Mouse (Mus musculus): ENCODE results near the gene Lrrc23.

The Lrrc23 gene

DNA sequence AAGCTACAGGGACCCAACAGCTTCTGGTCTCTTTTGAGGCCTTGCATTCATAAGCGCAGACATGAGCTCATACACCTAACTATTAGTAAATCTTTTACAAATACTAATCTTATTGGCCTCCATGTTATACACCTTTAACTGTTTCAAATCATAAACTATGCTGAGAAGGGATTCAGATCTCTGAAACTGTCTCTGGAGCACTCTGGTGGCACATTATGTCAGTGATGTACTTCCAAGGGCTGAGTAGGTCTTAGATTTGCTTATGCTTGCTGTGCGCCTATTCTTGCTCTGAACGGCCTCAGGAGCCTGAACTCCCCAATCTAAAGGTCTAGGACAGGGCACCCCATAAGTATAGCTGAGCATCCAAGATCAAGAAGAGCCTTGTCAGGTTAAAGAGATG lies 37.7 kb downstream of the Lrrc23 start:
- DNase-seq (ENCODE audit: low read depth, low spot score), result no peak

DNA sequence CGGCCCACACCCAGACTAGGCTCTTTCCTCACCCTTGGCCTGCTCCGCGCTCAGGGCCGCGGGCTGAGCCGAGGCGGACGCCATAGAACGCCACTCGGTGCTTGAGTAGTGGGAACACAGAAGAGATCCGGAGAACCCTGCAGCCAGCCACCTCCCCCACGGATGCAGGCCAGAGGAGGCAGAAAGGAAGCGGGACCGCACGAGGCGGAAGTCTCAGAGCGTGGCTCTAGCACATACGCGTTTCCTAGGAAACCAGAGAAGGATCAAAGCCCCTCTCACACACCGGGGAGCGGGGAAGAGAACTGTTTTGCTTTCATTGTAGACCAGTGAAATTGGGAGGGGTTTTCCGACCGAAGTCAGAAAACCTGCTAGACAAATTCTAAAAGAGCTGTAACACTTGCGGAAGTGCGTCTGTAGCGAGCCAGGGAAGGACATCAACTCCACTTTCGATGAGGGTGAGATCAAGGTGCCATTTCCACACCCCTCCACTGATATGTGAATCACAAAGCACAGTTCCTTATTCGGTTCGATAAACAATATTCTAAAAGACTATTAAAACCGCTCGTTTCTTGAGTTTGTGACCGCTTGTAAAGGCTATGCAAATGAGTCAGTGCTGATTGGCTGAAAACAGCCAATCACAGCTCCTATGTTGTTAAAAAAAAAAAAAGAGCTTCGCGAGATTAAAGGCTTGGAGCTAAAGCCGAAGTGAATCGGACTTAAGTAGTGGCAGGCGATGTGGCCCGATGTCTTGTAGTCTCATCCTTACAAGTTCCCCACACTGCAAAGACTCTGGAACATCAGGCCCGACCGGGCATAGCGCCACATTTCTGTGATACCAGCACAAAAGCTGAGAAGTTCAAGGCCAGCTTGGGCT lies 38.4 kb downstream of the Lrrc23 start, which contains the start of gene Grcc10:
Gene Grcc10, minus strand, starts transcription at position 487 of the 874 bp plus-strand sequence.
- peak; percentile 83 for DNase-seq (ENCODE audit: low read depth, low spot score)

DNA sequence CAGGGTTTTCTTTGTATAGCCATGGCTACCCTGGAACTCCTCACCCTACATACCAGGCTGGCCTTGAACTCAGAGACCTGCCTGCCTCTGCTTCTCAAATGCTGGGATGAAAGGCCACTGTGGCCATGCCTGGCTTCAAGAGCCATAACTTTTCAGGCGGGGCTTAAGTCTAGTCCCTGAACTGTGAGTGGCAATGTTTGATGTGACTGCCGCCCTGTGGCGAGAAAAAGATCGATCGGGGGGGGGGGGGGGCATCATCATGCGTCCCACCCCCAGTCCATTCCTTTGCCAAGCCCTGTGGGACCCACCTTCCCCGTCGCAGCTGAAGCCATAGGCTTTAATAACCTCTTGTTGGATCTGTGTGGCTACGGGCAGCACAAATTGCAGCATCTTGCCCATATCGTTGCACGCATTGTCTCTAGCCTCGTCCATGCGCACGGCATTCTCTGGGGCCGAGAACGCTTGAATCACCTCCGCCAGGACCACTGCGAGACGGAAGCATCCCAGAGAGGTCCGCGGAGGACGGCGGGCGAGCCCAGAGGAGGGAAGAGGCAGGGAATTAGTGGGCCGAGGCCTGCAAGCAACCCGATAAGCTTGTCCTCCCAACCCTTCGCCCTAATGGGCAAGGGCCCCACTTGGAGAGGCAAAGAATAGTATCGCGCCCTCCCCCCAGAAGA lies 39.2 kb downstream of the Lrrc23 start:
- DNase-seq (ENCODE audit: low read depth, low spot score), result peak; percentile 46

DNA sequence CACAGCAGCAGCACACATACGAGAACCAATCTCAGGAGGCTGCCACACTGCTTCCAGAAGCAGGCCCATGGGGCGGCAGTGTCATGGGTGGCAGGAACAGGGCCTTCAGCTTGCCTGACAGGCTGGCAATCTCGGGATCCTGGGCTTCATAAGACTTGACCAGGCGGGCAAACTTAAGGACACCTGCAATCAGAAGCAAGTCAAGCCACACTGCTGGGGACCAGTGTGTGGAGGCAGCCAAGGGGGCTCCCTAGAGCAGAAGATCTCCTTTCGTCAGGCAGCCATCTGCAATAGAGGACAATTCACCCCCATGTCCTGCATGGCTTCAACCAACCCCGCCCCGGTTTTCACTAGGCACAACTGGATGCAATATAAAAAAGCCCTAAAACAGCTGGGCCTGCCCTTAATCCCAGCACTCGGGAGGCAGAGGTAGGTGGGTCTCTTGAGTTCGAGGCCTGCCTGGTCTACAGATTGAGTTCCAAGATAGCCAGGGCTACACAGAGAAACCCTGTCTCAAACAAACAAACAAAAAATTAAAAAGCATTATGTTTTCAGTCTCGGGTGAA lies 40.2 kb downstream of the Lrrc23 start:
- DNase-seq (ENCODE audit: low read depth, low spot score), result no peak

DNA sequence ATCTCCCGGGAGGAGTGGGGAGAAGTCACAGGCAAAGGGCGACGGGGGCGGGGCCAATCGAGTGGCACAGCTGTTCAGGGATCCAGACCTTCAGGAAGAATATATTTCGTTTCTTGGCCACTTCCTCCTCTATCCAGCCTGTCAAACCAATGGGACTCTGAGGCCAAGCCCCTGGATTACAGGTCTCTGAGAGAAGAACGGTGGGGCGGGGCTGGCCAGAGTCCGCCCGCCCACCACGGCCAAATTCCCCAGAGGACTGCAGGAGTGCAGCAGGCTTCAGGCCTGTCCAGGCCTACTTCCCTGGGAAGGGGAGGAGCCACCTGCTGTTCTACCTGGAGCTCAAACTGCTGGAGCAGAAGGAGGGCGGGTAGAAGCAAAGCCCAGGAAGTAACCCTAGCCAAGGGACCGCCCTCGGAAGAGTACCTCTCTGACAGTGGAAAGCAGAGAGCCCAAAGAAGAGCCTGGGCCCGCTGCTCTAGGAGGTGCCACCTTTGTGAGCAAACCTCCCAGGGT lies 41.0 kb downstream of the Lrrc23 start, which contains the start of gene Ptpn6:
Gene Ptpn6, minus strand, starts transcription at position 204 of the 513 bp plus-strand sequence.
- no peak for DNase-seq (ENCODE audit: low read depth, low spot score)

DNA sequence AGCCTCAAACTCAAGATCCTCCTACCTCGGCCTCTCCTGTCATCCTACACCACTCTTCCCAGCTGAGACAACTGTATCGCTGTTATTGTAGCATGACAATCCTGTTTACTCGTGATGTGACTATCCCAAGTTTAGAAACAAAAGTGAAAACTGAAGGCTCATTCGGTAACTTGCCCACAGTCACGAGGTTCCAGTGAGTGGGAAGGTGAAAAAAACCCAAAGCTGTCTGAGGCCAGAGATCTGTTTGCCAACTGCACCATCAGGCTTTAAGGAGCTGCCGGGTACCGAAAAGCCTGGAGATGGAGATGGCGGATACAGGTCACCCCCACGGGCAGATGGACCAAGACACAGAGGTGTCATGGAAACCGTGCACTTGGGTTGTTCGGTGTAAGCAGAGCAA lies 42.5 kb downstream of the Lrrc23 start:
- no peak for DNase-seq (ENCODE audit: low read depth, low spot score)

DNA sequence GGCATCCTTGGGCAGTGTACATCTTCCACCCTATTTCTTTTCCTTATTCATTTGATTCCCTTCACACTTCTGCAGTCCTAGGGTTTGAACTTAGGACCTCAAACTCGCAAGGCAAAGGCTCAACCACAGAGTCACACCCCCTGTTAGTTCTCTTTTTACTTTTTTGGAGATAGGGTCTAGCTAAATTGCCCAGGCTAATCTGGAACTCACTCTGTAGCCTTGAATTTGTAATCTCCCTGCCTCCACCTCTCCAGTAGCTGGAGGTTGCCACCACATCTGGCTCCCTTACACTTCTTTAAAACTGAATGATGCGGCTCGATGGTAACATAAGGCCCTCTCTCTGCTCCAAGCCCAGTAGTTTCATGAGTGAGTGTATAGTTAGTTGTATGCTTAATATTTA lies 45.1 kb downstream of the Lrrc23 start:
- DNase-seq (ENCODE audit: low read depth, low spot score), result no peak

DNA sequence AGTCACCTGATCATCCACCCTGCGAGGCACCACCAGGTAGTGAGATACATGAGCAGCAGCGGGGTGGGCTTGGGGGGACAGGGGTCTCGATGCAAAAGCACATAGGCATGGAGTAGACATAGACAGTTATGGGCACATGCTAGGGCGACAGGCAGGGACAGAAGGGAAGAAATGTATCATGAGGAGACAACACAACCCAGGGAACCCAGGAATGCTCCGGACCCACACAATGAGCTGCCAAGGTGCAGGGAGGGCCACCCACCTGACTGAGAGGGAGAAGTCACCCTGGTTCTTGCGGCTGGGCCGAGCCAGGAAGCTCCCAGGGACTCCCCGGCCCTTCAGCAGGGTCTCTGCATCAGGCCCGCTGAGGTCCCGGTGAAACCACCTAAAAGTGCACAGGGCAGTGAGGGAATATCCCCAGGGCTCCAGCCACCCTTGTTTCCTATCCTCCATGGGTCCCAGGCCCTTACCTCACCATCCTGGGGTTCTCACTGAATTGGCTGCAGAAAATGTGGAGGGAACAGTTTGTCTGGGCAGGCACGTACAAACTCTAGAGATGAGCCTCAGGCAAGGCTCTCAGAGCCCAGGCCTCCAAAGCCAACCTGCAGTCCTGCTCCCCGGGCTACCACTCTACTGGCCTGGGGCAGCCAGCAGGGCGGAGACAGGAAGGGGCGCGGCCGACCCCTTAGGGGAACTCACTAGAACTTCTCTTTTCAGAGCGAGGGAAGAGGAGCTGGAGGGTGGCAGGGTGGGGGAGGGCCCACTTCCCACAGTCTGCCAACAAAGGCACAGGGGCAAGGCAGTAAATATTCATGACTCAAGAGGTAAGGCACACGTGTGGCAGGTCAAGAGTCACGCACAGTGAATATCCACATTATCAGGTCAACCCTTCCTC lies 46.8 kb downstream of the Lrrc23 start:
- DNase-seq (ENCODE audit: low read depth, low spot score), result no peak

DNA sequence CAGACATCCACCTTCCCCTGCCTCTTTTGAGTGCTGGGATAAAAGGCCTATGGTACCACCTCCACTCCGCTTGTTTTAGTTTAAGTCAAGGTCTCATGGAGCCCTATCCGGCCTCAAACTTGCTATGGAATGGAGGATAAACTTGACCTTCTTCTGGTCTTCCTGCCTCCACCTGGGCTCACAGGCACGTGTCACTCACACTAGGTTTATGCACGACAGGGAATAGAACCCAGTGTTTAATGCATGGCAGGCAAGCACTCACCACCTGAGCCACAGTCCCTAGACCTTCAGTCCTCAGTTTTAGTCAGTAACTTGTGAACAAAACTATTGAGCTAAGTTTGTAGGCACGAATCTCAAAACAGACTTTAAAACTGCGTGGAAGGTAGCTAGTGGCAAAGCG lies 48.5 kb downstream of the Lrrc23 start:
- no peak for DNase-seq (ENCODE audit: low read depth, low spot score)

DNA sequence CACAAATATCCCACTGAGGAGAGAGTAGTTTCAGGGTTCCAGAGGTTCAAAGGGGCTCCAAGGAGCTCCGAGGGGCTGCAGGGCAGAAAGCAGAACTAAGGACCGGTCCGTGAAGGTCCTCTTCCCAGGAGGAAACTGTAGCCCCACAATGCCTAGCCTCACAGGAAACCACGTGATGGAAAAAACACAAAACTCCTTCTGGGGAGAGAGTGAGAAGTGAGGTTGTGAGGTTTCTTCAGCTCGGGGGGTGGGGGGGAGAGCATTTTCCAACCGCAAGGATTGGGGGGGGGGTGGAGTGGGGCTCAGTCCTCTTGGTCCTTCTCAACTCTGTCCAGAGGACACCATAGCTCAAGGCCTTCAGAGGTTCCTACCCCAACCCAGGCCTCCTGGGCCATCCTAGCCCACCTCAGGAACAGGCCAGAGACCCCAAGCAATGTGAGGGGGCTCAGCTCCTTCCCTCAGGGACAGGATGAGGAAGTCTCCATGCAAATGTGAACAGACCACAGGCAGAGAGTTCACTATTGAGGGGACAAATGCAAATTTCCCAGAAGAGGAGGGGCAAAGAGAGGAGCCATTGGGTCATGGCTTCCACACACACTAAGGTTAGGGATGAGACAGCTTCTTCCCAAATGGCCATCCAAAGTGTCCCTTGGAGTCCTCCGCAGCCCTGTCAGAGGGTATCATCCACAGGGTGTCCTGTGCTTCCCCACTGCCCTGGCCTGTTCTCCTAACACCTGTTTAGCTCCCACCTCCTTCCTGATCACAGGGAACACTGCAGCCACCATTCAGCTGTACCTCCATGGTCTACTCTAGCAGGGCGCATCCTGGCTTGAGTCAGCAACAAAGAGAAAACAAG lies 49.4 kb downstream of the Lrrc23 start:
- no peak for DNase-seq (ENCODE audit: low read depth, low spot score)

DNA sequence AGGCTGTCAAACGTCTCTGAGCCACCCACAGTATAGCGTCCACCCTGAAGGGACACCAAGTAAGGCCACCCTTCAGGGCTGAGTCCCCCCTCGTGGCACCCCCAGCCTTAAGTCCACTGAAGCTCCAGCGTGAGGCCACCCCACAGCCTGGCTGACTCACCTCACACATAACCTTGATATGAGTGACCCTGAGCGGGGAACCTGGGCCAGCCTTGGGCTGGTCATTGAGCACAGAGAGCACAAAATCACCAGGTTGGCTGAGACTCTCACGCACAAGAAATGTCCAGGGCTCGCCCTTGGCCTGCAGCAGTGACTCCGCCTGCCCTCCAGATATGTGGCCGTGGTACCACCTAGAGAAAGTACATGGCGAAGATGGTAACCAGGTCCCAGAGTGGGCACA lies 50.9 kb downstream of the Lrrc23 start:
- no peak for DNase-seq (ENCODE audit: low read depth, low spot score)

DNA sequence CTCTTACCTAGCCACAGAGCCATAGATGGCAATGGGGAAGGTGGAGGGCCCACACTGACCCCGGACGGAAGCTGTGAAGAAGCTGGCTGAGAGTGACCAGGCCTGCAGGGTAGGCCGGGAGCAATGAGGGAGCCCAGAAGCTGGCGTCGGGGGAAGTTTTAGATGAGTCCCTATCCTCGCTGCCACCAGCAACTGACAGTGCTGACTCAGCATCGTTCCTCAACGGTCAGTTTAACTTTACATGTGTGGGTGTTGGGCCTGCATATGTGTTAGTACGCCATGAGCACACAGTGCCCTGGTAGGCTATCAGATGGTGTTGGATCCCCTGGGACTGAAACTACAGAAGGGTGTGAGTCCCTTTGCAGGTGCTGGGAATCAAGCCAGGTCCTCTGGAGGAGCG lies 55.1 kb downstream of the Lrrc23 start:
- no peak for DNase-seq (ENCODE audit: low read depth, low spot score)

DNA sequence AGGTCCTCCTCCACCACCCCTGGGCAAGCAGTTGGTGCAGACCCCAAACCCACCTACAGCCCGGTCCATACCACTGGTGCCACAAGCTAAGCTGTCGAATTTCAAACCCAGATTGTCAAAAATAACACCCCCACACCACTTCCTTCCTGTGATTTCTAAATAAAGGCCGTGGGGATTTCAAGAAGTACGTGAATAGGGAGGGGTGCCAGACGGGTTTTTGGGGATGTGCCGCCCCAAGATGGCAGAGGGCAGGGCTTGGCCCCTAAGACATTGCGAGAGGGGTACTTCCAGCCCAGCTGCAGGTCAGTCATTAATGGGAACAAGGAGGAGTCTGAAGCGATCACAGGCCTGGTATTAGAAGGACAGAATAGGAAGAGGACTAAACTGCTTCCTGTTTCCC lies 56.0 kb downstream of the Lrrc23 start:
- no peak for DNase-seq (ENCODE audit: low read depth, low spot score)

DNA sequence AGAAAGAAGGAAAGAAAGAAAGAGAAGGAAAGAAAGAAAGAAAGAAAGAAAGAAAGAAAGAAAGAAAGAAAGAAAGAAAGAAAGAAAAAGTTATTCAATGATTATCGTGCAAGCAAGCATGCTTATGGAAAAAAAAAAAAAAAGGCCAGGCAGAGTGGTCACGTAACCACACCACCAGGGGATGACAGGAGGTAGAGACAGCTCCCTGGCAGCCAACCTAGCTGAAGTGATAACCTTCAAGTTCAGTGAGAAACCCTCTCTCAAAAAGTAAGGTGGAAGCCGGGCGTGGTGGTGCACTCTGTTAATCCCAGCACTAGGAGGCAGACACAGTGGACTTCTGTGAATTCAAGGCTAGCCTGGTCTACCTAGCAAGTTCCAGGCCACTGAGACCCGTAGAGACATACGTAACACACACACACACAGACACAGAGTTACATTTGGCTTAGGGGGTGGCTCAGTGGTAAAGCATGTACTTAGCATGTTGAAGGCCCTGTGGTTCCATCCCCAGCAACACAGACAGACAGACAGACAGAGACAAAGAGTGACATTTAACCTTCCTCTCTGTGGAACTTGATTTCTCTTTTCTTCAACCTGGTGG lies 56.6 kb downstream of the Lrrc23 start:
- DNase-seq (ENCODE audit: low read depth, low spot score), result no peak

DNA sequence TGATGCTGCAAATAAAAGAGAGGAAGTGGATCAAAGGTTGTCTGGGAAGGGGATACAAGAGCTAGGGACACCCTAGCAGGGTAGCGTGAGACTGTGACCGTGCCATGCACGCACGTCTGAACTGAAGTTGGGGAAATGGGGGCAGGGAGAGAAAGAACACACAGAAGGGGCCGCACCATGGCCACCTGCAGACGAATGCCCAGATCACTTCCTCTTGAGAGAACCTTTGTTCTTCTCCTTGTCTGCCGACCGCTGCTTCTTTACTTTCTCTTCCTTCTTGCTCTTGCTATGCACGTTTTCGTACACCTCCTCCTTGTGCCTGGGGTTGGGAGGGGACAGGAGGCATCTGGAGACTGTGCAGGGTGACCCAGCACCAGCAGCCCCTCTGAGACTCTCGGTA lies 58.6 kb downstream of the Lrrc23 start:
- no peak for DNase-seq (ENCODE audit: low read depth, low spot score)

All from retina, postnatal 7 days (tissue).